Mouse (Mus musculus): ENCODE data around the gene Gja6.

The Gja6 gene

GRCm38 (mm10) chrX:160906952-160907351, at the start of gene Gja6:
Gja6 (minus strand) TSS chrX:160907052.
- no peak for DNase-seq

GRCm38 (mm10) chrX:160949583-160949982, 42.7 kb upstream of the Gja6 start:
- DNase-seq: no peak

GRCm38 (mm10) chrX:160944722-160945121, 37.9 kb upstream of the Gja6 start:
- DNase-seq: no peak

GRCm38 (mm10) chrX:160935541-160935940, 28.7 kb upstream of the Gja6 start:
- DNase-seq: peak; percentile 29

GRCm38 (mm10) chrX:160930656-160931055, 23.8 kb upstream of the Gja6 start:
- DNase-seq: no peak

GRCm38 (mm10) chrX:160928870-160929269, 22.0 kb upstream of the Gja6 start:
- no peak for DNase-seq

- no peak for DNase-seq
Observed at GRCm38 (mm10) chrX:160919022-160919637, 12.3 kb upstream of the Gja6 start.

- DNase-seq: no peak
Observed at GRCm38 (mm10) chrX:160906477-160906876, 375 bp downstream of the Gja6 start.

- DNase-seq: no peak
Observed at GRCm38 (mm10) chrX:160905913-160906312, 939 bp downstream of the Gja6 start.

GRCm38 (mm10) chrX:160905041-160905678, 1.7 kb downstream of the Gja6 start:
- no peak for DNase-seq

- DNase-seq: no peak
Observed at GRCm38 (mm10) chrX:160901118-160901517, 5.7 kb downstream of the Gja6 start.

GRCm38 (mm10) chrX:160892077-160892476, 14.8 kb downstream of the Gja6 start:
- no peak for DNase-seq

GRCm38 (mm10) chrX:160886301-160886700, 20.6 kb downstream of the Gja6 start:
- DNase-seq: no peak

GRCm38 (mm10) chrX:160866576-160866975, 40.3 kb downstream of the Gja6 start:
- peak; percentile 38 for DNase-seq

GRCm38 (mm10) chrX:160865022-160865421, 41.8 kb downstream of the Gja6 start:
- DNase-seq: no peak

- DNase-seq: no peak
Observed at GRCm38 (mm10) chrX:160863689-160864383, 43.0 kb downstream of the Gja6 start.

Measured in cerebellum, adult 11 months (tissue).